Mouse (Mus musculus) heart, embryonic 13.5 days (tissue): ENCODE measurements at regions not wholly inside any gene's neighbourhood (a gene's known extent, or its start where the extent isn't known, plus 50 kb on each side); places are given as distances from the start of the nearest gene placed in this dataset.

Experiments
- ATAC-seq: fragments of 200-750 bp; cut with Nextera tagmentation; 2 replicates; pipeline ENCODE4 v1.8.0; 2017; ENCODE audit warnings: moderate TSS enrichment; ENCODE audit not compliant: insufficient number of reproducible peaks, low FRiP score, low TSS enrichment; ENCODE audit errors: extremely low read depth
- H3K27ac ChIP-seq: fragments of 300-500 bp; sonication (generic); replicated peaks from 2 replicates; pipeline ENCODE4 v1.5.1; 2015; ENCODE audit warnings: moderate library complexity, mild to moderate bottlenecking, inconsistent platforms
- H3K27me3 ChIP-seq: fragments of 300-500 bp; sonication (generic); replicated peaks from 2 replicates; pipeline ENCODE4 v1.6.1; 2015; ENCODE audit warnings: mild to moderate bottlenecking, inconsistent platforms
- H3K36me3 ChIP-seq: fragments of 300-500 bp; sonication (generic); 2 replicates; pipeline ENCODE4 v1.6.1; 2015; ENCODE audit warnings: mild to moderate bottlenecking, inconsistent platforms
- H3K4me1 ChIP-seq: fragments of 300-500 bp; sonication (generic); 2 replicates; pipeline ENCODE4 v1.6.1; 2015; ENCODE audit warnings: inconsistent platforms
- H3K4me2 ChIP-seq: fragments of 300-500 bp; sonication (generic); 2 replicates; pipeline ENCODE4 v1.6.1; 2015; ENCODE audit warnings: inconsistent platforms, mild to moderate bottlenecking, moderate library complexity
- H3K4me3 ChIP-seq: fragments of 300-500 bp; sonication (generic); 2 replicates; pipeline ENCODE4 v1.5.1; 2015; ENCODE audit warnings: moderate library complexity, mild to moderate bottlenecking, inconsistent platforms
- H3K9ac ChIP-seq: fragments of 300-500 bp; sonication (generic); 2 replicates; pipeline ENCODE4 v1.6.1; 2015; ENCODE audit warnings: inconsistent platforms, mild to moderate bottlenecking, moderate library complexity
- H3K9me3 ChIP-seq: fragments of 300-500 bp; sonication (generic); 2 replicates; pipeline ENCODE4 v1.6.1; 2016; ENCODE audit warnings: inconsistent platforms
- whole genome bisulfite sequencing: fragments of 180-500 bp; shearing (Covaris S2); methylation state at CpG from one replicate; pipeline ENCODE4 v1.1.7; 2015; ENCODE audit warnings: mixed read lengths; 5-methylcytosine and 5-hydroxymethylcytosine counted together

GRCm38 (mm10) chr9:116340952-116341351 lies 165.8 kb upstream of the Tgfbr2 start:
- Histone ChIP-seq H3K4me1 (no peaks in the 10 kb centered on the region; the same call in 1 of the 2 replicates), H3K36me3 (no peaks in the 10 kb centered on the region), H3K27ac (no peak overlapping the region), H3K4me2 (no peak overlapping the region), H3K9me3 (no peaks in the 10 kb centered on the region), H3K27me3 (0 out of 2 replicates have a peak, but pooled peaks cover 8% of the 10 kb centered on the region), H3K4me3 (no peak overlapping the region), H3K9ac (no peak overlapping the region)
- ATAC-seq, result no peak

GRCm38 (mm10) chr9:116338729-116339100 lies 163.6 kb upstream of the Tgfbr2 start:
- H3K9ac ChIP-seq, result no peak overlapping the region
- no peaks in the 10 kb centered on the region for H3K9me3 ChIP-seq
- 0 out of 2 replicates have a peak, but pooled peaks cover 8% of the 10 kb centered on the region for H3K27me3 ChIP-seq
- H3K4me1 ChIP-seq, result no peaks in the 10 kb centered on the region; the same call in 1 of the 2 replicates
- no peak overlapping the region for H3K27ac ChIP-seq
- H3K36me3 ChIP-seq, result no peaks in the 10 kb centered on the region
- no peak for ATAC-seq
- no peak overlapping the region for H3K4me2 ChIP-seq
- no peak overlapping the region for H3K4me3 ChIP-seq
- 89% methylated on average over 5 of the region's 5 CpGs for WGBS

- no peak for ATAC-seq
- no peaks in the 10 kb centered on the region for H3K9me3 ChIP-seq
- no peak overlapping the region for H3K27ac ChIP-seq
- H3K4me1 ChIP-seq, result no peaks in the 10 kb centered on the region; the same call in 1 of the 2 replicates
- H3K9ac ChIP-seq, result no peak overlapping the region
- H3K36me3 ChIP-seq, result no peaks in the 10 kb centered on the region
- no peak overlapping the region for H3K4me2 ChIP-seq
- 0 out of 2 replicates have a peak, but pooled peaks cover 8% of the 10 kb centered on the region for H3K27me3 ChIP-seq
- H3K4me3 ChIP-seq, result no peak overlapping the region
- 84% methylated on average over 5 of the region's 5 CpGs for WGBS
These were observed 163.1 kb upstream of the Tgfbr2 start for GRCm38 (mm10) chr9:116338093-116338728.

- Histone ChIP-seq H3K27me3 (0 out of 2 replicates have a peak, but pooled peaks cover 8% of the 10 kb centered on the region), H3K4me3 (no peak overlapping the region), H3K4me2 (no peak overlapping the region), H3K27ac (no peak overlapping the region), H3K9me3 (no peaks in the 10 kb centered on the region), H3K4me1 (no peaks in the 10 kb centered on the region; the same call in 1 of the 2 replicates), H3K9ac (no peak overlapping the region), H3K36me3 (no peaks in the 10 kb centered on the region)
- ATAC-seq, result no peak
- WGBS, result 81% methylated on average over 8 of the region's 8 CpGs
These were observed 162.4 kb upstream of the Tgfbr2 start for GRCm38 (mm10) chr9:116337446-116338010.

GRCm38 (mm10) chr9:116335561-116336478 lies 160.7 kb upstream of the Tgfbr2 start:
- no peaks in the 10 kb centered on the region for H3K36me3 ChIP-seq
- no peak overlapping the region for H3K9ac ChIP-seq
- no peaks in the 10 kb centered on the region for H3K4me1 ChIP-seq
- no peaks in the 10 kb centered on the region for H3K9me3 ChIP-seq
- no peak overlapping the region for H3K27ac ChIP-seq
- no peak overlapping the region for H3K4me3 ChIP-seq
- H3K27me3 ChIP-seq, result 0 out of 2 replicates have a peak, but pooled peaks cover 8% of the 10 kb centered on the region
- H3K4me2 ChIP-seq, result no peak overlapping the region
- ATAC-seq, result no peak
- 75% methylated on average over 11 of the region's 11 CpGs for WGBS

GRCm38 (mm10) chr9:116333956-116334463 lies 158.8 kb upstream of the Tgfbr2 start:
- H3K4me1 ChIP-seq, result no peaks in the 10 kb centered on the region; the same call in 1 of the 2 replicates
- H3K36me3 ChIP-seq, result no peaks in the 10 kb centered on the region
- H3K27ac ChIP-seq, result no peak overlapping the region
- no peak overlapping the region for H3K4me3 ChIP-seq
- H3K9me3 ChIP-seq, result no peaks in the 10 kb centered on the region
- H3K4me2 ChIP-seq, result no peak overlapping the region
- ATAC-seq, result no peak
- WGBS, result 54% methylated on average over 6 of the region's 6 CpGs
- H3K27me3 ChIP-seq, result 0 out of 2 replicates have a peak, but pooled peaks cover 8% of the 10 kb centered on the region
- no peak overlapping the region for H3K9ac ChIP-seq

- H3K36me3 ChIP-seq, result no peaks in the 10 kb centered on the region
- 85% methylated on average over 5 of the region's 5 CpGs for WGBS
- no peak overlapping the region for H3K4me2 ChIP-seq
- H3K27me3 ChIP-seq, result 0 out of 2 replicates have a peak, but pooled peaks cover 4% of the 10 kb centered on the region
- no peak overlapping the region for H3K27ac ChIP-seq
- no peak overlapping the region for H3K9ac ChIP-seq
- H3K4me3 ChIP-seq, result no peak overlapping the region
- 0 out of 2 replicates have a peak, but pooled peaks have one; percentile 19 for ATAC-seq
- H3K4me1 ChIP-seq, result peaks cover 8% of the 10 kb centered on the region
- no peaks in the 10 kb centered on the region for H3K9me3 ChIP-seq
These were observed 157.4 kb upstream of the Tgfbr2 start for GRCm38 (mm10) chr9:116332485-116333118.

GRCm38 (mm10) chr9:116331406-116331805 lies 156.2 kb upstream of the Tgfbr2 start:
- no peak overlapping the region for H3K9ac ChIP-seq
- 75% methylated on average over 2 of the region's 2 CpGs for WGBS
- H3K4me1 ChIP-seq, result peaks cover 9% of the 10 kb centered on the region
- no peaks in the 10 kb centered on the region for H3K36me3 ChIP-seq
- no peaks in the 10 kb centered on the region for H3K9me3 ChIP-seq
- no peak overlapping the region for H3K4me2 ChIP-seq
- H3K4me3 ChIP-seq, result no peak overlapping the region
- no peak overlapping the region for H3K27ac ChIP-seq
- no peak for ATAC-seq
- H3K27me3 ChIP-seq, result no peaks in the 10 kb centered on the region

GRCm38 (mm10) chr9:116330796-116331195 lies 155.6 kb upstream of the Tgfbr2 start:
- no peak overlapping the region for H3K4me3 ChIP-seq
- H3K27me3 ChIP-seq, result no peaks in the 10 kb centered on the region
- no peaks in the 10 kb centered on the region for H3K9me3 ChIP-seq
- H3K27ac ChIP-seq, result no peak overlapping the region
- WGBS, result 53% methylated on average over 5 of the region's 5 CpGs
- H3K36me3 ChIP-seq, result no peaks in the 10 kb centered on the region
- peaks cover 9% of the 10 kb centered on the region for H3K4me1 ChIP-seq
- H3K4me2 ChIP-seq, result no peak overlapping the region
- H3K9ac ChIP-seq, result no peak overlapping the region
- ATAC-seq, result no peak

- ATAC-seq, result no peak
These were observed 154.0 kb upstream of the Tgfbr2 start for GRCm38 (mm10) chr9:116329147-116329546.

GRCm38 (mm10) chr9:116328201-116328600 lies 153.0 kb upstream of the Tgfbr2 start:
- Histone ChIP-seq H3K27me3 (no peaks in the 10 kb centered on the region), H3K9ac (no peak overlapping the region), H3K36me3 (no peaks in the 10 kb centered on the region), H3K4me1 (peaks cover 24% of the 10 kb centered on the region), H3K4me3 (no peak overlapping the region), H3K4me2 (no peak overlapping the region), H3K27ac (0 out of 2 replicates have a peak overlapping the region, but pooled peaks have one; percentile 17), H3K9me3 (no peaks in the 10 kb centered on the region)
- WGBS, result 18% methylated on average over 3 of the region's 3 CpGs
- ATAC-seq, result no peak

More at GRCm38 (mm10) chr9:116329147-116329546, 154.0 kb upstream of the Tgfbr2 start:
- Histone ChIP-seq H3K4me2 (no peak overlapping the region), H3K4me3 (no peak overlapping the region), H3K27ac (no peak overlapping the region), H3K9ac (no peak overlapping the region), H3K4me1 (peaks cover 20% of the 10 kb centered on the region), H3K27me3 (no peaks in the 10 kb centered on the region), H3K9me3 (no peaks in the 10 kb centered on the region), H3K36me3 (no peaks in the 10 kb centered on the region)
- WGBS, result 65% methylated on average over 5 of the region's 5 CpGs
